Mouse (Mus musculus) ES-E14 (cell line): ENCODE measurements at regions not wholly inside any gene's neighbourhood (a gene's known extent, or its start where the extent isn't known, plus 50 kb on each side); places are given as distances from the start of the nearest gene placed in this dataset.

Source experiments
- DNase-seq: peaks from one replicate; pipeline ENCODE4 v3.0.0-alpha.2; 2013; ENCODE audit warnings: low read depth, low spot score
- H3K27ac ChIP-seq: 2 replicates; pipeline ENCODE4 v1.5.1; 2012; ENCODE audit warnings: low read depth, mild to moderate bottlenecking, low read length, moderate library complexity, mixed read lengths; ENCODE audit not compliant: poor library complexity, insufficient read depth, severe bottlenecking
- H3K36me3 ChIP-seq: 2 replicates; pipeline ENCODE4 v1.6.1; 2012; ENCODE audit warnings: mild to moderate bottlenecking, low read length, moderate library complexity, mixed read lengths; ENCODE audit not compliant: control insufficient read depth, poor library complexity, insufficient read depth, severe bottlenecking
- H3K4me1 ChIP-seq, 2 experiments: fragments of 150-350 bp in 1 of 2; sonication (generic) in 1 of 2; 2 replicates each; pipeline ENCODE4 v1.6.1; 2012; ENCODE audit warnings: low read length in 2 of 2, mild to moderate bottlenecking in 1 of 2, mixed read lengths in 1 of 2; ENCODE audit not compliant: control insufficient read depth in 2 of 2, insufficient read depth in 2 of 2, poor library complexity in 1 of 2
- H3K4me3 ChIP-seq, 2 experiments: fragments of 150-350 bp in 1 of 2; sonication (generic) in 1 of 2; 2 replicates each; pipeline ENCODE4 v1.5.1; 2012; ENCODE audit warnings: low read length in 2 of 2, low read depth in 1 of 2, mild to moderate bottlenecking in 1 of 2, mixed read lengths in 1 of 2; ENCODE audit not compliant: insufficient read depth in 1 of 2, poor library complexity in 1 of 2, severe bottlenecking in 1 of 2
- H3K9ac ChIP-seq: 2 replicates; pipeline ENCODE4 v1.6.1; 2012; ENCODE audit warnings: low read depth, mild to moderate bottlenecking, low read length, mixed read lengths; ENCODE audit not compliant: poor library complexity, insufficient read depth, severe bottlenecking
- H3K9me3 ChIP-seq: fragments of 150-350 bp; sonication (generic); 2 replicates; pipeline ENCODE4 v1.6.1; 2012; ENCODE audit warnings: low read depth, mild to moderate bottlenecking, low read length; ENCODE audit not compliant: control insufficient read depth, insufficient read depth
- CHD2 ChIP-seq: IDR thresholded peaks from 2 replicates; pipeline ENCODE4 v1.6.1; 2014; ENCODE audit warnings: mild to moderate bottlenecking, low read depth, low read length, inconsistent platforms
- HCFC1 ChIP-seq: IDR thresholded peaks from 2 replicates; pipeline ENCODE4 v1.6.1; 2012; ENCODE audit warnings: low read length, inconsistent platforms, borderline replicate concordance; ENCODE audit not compliant: insufficient read depth
- MAFK ChIP-seq: IDR thresholded peaks from 2 replicates; pipeline ENCODE4 v1.6.1; 2014; ENCODE audit warnings: mild to moderate bottlenecking, low read depth, low read length, inconsistent platforms; ENCODE audit not compliant: insufficient read depth
- ZC3H11A ChIP-seq: IDR thresholded peaks from 2 replicates; pipeline ENCODE4 v1.6.1; 2012; ENCODE audit warnings: low read depth, mild to moderate bottlenecking, inconsistent platforms, low read length, borderline replicate concordance
- ZNF384 ChIP-seq: IDR thresholded peaks from 2 replicates; pipeline ENCODE4 v1.6.1; 2012; ENCODE audit warnings: low read depth, low read length, inconsistent platforms
- in situ Hi-C, 2 experiments: fragments of 600-800 bp; cut with MboI; formaldehyde crosslinking; loops; one replicate each; pipeline ENCODE4 v1.15.1; 2025; ENCODE audit warnings: low sequenced_read_pairs in 2 of 2, inconsistent platforms in 1 of 2; ENCODE audit not compliant: unreplicated experiment in 2 of 2

DNA sequence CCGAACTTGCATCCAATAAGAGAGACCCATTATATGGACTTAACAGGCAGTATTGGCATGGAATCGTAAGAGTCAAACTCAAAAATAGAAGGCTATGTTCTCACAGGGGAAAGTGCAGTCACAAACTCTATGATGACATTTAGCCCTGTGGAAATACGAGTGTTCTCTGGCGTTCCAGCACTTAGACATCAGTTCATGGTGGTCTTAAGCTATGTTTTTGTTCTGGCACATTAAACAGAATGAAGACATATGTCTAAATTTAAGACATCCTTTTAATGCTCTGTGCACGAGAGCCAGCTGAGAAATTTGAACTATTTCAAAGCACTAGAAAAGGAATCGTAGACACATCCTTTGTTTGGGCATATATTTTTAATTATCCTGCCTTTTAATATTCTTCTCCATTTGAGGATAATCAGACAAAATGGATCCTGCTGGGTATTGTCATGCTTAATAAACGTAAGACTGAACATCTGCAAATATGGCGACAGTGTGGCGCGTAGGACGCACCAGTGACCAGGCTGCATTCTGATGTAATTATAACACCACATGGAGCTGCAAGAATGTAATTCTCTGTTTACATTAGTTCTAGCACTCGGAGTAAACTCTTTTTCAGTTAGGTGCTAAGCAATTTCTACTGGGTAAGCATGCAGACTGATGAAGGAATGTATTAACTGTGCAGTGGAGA, 114.3 kb downstream of the Dkk1 start:
- Histone ChIP-seq H3K9ac (no peak overlapping the region), H3K4me3 (no peak overlapping the region), H3K36me3 (no peaks in the 10 kb centered on the region), H3K27ac (no peak overlapping the region), H3K9me3 (no peaks in the 10 kb centered on the region), H3K4me1 (no peaks in the 10 kb centered on the region)
- DNase-seq = no peak
- TF ChIP-seq MAFK = no peak
- TF ChIP-seq HCFC1 = no peak
- no peak for TF ChIP-seq CHD2
- TF ChIP-seq ZC3H11A = no peak
- no peak for TF ChIP-seq ZNF384
- in situ Hi-C loops = no loop called here

GRCm38 (mm10) chr19:30450869-30451542, 98.5 kb downstream of the Dkk1 start:
- H3K9me3 ChIP-seq = no peaks in the 10 kb centered on the region
- H3K4me1 ChIP-seq = no peaks in the 10 kb centered on the region
- DNase-seq = no peak
- no peaks in the 10 kb centered on the region for H3K36me3 ChIP-seq
- TF ChIP-seq ZNF384 (no peak), HCFC1 (no peak), ZC3H11A (no peak), CHD2 (no peak), MAFK (no peak)
- H3K27ac ChIP-seq = no peak overlapping the region
- no peak overlapping the region for H3K9ac ChIP-seq
- in situ Hi-C loops = no loop called here
- H3K4me3 ChIP-seq = no peak overlapping the region

GRCm38 (mm10) chr19:30451543-30451920, 97.9 kb downstream of the Dkk1 start:
- TF ChIP-seq ZNF384 (no peak), CHD2 (no peak), MAFK (no peak), HCFC1 (no peak), ZC3H11A (no peak)
- no peaks in the 10 kb centered on the region for H3K36me3 ChIP-seq
- H3K4me3 ChIP-seq = no peak overlapping the region
- DNase-seq = no peak
- no peak overlapping the region for H3K27ac ChIP-seq
- no peak overlapping the region for H3K9ac ChIP-seq
- no peaks in the 10 kb centered on the region for H3K4me1 ChIP-seq
- no peaks in the 10 kb centered on the region for H3K9me3 ChIP-seq
- in situ Hi-C loops = no loop called here

DNA sequence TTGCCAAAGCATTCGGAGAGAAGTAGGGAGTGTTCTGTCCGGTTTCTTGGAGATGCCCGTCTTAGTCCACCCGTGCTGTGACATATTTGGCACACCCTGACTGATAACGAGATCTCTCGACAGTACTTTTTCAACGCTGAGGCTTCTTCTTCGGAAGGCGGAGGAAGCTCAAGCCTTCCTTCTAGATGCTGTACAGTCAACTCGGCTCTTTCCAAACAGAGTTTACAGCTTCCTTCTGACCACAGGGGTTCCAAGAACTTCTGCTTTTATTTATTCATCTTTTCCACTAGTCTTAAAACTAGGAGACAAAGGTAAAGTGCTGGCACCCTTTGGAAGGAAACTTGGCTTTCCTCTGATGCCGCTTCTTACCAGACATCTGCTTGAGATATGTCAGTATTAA, 96.8 kb downstream of the Dkk1 start:
- no peaks in the 10 kb centered on the region for H3K36me3 ChIP-seq
- no peak overlapping the region for H3K27ac ChIP-seq
- no peak overlapping the region for H3K9ac ChIP-seq
- in situ Hi-C loops = no loop called here
- H3K4me1 ChIP-seq = no peaks in the 10 kb centered on the region
- no peaks in the 10 kb centered on the region for H3K9me3 ChIP-seq
- DNase-seq = no peak
- TF ChIP-seq HCFC1 (no peak), ZNF384 (no peak), MAFK (no peak), CHD2 (no peak), ZC3H11A (no peak)
- no peak overlapping the region for H3K4me3 ChIP-seq

GRCm38 (mm10) chr19:30483436-30483835, 66.0 kb downstream of the Dkk1 start:
- peak; percentile 63 for TF ChIP-seq ZNF384
- no peak for TF ChIP-seq CHD2
- no peak for DNase-seq
- H3K36me3 ChIP-seq = no peaks in the 10 kb centered on the region
- no peaks in the 10 kb centered on the region for H3K9me3 ChIP-seq
- no peak overlapping the region for H3K4me3 ChIP-seq
- H3K4me1 ChIP-seq = peaks cover 0 to 5% of the 10 kb centered on the region in 2 experiments; a peak in 2 of 4 replicates
- no peak overlapping the region for H3K9ac ChIP-seq
- in situ Hi-C loops = no loop called here
- no peak overlapping the region for H3K27ac ChIP-seq
